Mouse (Mus musculus): ENCODE measurements at regions not wholly inside any gene's neighbourhood (a gene's known extent, or its start where the extent isn't known, plus 50 kb on each side); places are given as distances from the start of the nearest gene placed in this dataset.
A peak's percentile ranks its signal among the peaks of the same experiment; 100 is the strongest.

- no peak for DNase-seq
Observed at GRCm38 (mm10) chr15:67048621-67049020, 547.9 kb upstream of the Lrrc6 start.

GRCm38 (mm10) chr15:67048148-67048547, 547.4 kb upstream of the Lrrc6 start:
- DNase-seq: no peak

GRCm38 (mm10) chr15:67045920-67046804, 545.5 kb upstream of the Lrrc6 start:
- DNase-seq: peak; percentile 81

- DNase-seq: no peak
Observed at GRCm38 (mm10) chr15:67045329-67045728, 544.6 kb upstream of the Lrrc6 start.

DNA sequence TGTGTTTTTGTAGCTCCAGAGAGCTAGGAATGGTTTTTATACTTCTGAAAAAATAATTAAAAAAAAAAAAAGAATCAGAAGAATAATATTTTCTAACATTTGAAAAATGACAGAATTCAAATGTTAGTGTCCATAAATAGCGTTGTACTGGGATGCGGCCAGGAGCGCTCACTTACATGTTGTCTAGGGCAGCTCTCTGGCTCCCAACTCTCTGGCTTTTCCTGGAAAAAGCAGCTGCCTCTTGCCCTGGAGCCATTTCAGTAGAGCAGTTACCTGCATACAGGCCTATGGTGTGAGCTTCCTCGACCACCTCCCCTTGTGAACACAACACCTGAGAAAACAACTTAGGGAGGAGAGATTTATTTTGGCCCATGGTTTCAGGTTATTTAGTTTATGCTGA, 544.1 kb upstream of the Lrrc6 start:
- no peak for DNase-seq

- peak; percentile 61 for DNase-seq
Observed at GRCm38 (mm10) chr15:67042131-67042530, 541.4 kb upstream of the Lrrc6 start.

GRCm38 (mm10) chr15:67040229-67040628, 539.5 kb upstream of the Lrrc6 start:
- no peak for DNase-seq

- DNase-seq: peak; percentile 89
Observed at GRCm38 (mm10) chr15:67039421-67039907, 538.8 kb upstream of the Lrrc6 start.

DNA sequence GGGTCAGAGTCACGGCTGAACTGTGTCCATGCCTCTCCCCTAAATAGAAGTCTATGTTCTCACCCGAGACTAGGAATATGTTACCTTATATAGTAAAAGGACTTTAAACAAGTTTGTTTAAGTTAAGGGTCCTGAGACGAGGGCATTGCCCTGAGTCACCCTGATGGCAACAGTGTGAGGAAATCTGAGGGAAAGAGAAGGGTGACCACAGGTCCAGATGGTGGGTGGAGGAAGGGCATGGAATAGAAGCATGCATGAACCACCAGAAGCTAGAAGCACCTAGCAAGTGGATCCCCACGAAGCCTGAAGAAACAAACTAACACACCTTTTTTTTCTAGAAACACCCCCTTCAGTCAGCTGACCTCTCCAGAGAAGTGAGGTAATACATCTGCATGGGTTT, 536.9 kb upstream of the Lrrc6 start:
- no peak for DNase-seq

GRCm38 (mm10) chr15:67036341-67036740, 535.6 kb upstream of the Lrrc6 start:
- no peak for DNase-seq

DNA sequence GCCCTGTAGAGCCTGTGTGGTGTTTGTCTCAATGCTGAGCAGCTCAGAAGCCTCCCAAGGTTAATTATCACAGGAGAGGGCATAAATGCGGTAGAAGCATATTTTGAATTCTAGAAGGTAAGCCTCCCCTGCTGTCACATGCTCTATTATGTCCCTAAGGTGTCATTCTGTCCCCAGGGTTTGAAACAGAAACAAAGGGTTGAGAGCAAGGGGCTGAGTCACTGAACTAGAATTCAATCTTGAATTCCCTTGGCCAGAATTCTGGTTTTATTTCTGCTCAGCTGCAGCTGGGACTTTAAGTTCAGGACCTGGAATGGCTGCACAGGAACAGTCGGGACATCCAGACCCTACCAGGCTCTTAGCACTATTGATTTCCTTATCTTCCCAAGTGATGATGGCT, 533.2 kb upstream of the Lrrc6 start:
- no peak for DNase-seq

DNA sequence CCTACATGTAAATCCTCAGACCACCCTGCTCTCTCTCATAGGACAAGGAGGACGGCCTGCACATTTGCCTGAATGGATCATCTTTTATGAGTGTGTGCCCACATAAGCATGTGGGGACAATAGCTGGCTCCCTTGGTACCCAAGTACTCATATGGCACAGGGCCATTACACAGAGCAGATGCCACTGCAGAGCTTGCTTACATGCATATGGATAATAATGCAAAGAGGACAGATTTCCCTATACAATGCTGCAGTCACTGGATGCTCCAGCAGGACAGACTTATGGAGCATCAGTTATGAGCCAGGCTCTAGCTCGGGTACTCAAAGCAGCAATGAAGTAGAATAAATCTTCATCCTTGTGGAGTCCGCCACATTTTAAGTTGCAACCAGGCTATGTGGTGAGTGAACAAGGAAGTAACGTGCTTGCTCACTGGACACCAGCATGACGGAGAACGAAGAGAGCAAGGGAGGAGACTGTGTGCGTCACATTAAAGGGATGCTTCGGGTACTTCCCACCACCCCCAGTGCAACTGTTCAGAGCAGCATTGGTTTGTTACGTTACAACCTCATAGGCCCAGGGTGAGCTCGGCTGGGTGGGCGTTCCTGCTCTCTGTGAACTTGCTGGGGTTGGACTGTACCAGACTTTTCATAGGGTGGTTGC, 531.3 kb upstream of the Lrrc6 start:
- no peak for DNase-seq

DNA sequence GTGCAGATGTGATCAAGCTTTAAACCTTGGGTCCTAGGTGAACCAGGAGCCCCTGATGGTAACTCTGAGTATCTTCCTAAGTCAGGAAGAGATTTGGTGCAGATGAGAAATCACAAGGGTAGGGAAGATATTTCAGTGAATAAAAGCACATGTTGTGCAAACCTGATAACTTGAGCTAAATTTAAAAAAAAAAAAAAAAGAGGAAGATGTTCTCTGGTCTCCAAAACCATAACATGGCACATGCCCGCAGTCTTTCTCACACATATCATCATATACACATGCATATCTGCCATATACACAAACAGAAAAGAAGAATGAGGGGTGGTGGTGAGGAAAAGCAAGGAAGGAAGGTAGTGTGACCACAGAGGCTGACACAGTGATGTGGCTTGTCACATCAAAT, 530.3 kb upstream of the Lrrc6 start:
- no peak for DNase-seq

GRCm38 (mm10) chr15:67028161-67028560, 527.5 kb upstream of the Lrrc6 start:
- DNase-seq: no peak

DNA sequence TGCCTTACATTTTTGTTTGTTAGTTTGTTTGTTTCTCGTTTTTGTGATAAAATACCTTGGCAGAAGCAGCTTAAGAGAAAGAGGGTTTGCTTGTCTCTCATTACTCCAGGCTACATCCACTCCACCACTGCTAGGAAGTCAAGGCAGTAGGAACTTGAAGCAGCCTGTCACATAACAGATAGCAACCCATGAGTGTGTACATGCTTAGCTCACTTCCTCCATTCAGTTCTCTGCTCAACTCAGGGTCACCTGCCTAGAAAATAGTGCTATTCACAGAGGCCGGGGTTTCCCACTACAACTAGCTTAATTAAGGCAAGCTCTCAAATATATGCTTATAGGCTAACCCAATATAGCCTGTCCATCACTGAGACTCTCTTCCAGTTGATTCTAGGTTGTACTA, 527.0 kb upstream of the Lrrc6 start:
- no peak for DNase-seq

- DNase-seq: no peak
Observed at GRCm38 (mm10) chr15:67025746-67026145, 525.0 kb upstream of the Lrrc6 start.

DNA sequence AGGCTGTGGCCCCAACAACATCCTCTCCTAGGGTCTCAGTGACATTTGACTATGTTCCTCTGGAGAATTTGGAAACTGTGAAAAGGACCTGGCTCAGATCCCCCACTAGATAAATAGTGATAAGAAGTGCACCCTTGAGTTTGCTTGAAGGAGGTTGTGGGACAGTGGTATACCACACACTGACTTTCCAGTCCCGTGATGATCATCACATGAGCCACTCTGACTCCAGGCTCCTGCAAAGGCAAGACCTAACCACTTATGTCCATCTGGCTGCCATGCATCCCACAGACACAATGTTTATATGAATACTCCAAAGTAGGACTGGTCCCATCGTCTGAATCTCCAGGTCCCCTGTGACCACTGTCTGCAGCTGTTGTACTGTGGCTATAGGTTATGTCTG, 523.7 kb upstream of the Lrrc6 start:
- no peak for DNase-seq

DNA sequence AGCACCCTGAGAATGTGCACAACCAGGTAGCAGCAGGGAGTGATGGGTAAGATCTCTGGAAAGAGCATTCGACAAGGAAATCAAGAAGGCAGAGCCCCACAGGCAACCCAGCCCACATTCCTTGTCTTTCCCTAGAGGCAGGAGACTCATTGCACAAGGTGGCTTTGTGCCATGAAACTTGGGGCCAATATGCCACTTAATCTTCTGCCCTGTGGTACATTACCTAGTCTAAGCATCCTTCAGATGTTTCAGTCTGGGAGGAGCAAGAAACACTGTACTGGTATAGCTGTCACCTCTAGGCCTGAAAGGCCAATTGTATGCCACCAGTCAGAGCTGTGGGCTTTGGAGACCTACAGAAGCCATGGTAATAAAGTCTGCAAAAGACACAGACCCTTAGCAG, 522.4 kb upstream of the Lrrc6 start:
- no peak for DNase-seq

DNA sequence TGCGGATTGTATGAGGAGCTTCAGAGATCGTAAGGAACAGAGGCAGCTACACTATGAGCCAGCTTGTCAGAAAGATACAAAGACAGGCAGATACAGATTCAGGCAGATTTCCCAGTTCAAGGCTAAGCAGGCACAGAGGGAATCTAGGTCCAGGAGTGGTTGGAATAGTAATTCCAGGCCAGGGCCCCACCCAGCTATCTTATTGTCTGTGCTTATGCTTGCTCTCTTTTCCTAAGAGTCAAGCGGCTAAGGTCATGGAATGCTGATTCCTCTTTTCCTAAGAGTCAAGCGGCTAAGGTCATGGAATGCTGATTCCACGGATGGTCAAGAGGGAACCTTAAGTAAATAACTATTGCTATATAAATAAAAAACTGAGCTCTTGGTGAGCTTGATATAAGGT, 520.7 kb upstream of the Lrrc6 start:
- no peak for DNase-seq

DNA sequence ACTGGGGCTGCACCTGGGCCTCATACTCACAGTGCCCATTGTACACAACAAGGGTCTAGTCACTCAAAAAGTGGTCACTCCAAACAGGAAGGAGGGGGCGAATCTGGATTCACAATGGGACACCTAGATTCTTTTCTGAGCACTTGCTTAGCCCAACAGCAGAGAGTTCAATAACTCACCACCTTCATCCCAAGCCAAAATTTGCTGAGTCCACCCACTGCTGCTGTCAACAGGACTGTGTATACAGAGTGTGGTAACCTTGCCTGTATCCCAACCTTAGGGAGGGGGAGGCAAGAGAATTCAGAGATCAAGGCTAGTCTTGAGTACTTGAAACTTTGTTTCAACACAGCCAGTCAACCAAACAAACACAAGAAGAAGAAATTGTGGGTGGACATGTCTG, 519.2 kb upstream of the Lrrc6 start:
- DNase-seq: no peak

DNA sequence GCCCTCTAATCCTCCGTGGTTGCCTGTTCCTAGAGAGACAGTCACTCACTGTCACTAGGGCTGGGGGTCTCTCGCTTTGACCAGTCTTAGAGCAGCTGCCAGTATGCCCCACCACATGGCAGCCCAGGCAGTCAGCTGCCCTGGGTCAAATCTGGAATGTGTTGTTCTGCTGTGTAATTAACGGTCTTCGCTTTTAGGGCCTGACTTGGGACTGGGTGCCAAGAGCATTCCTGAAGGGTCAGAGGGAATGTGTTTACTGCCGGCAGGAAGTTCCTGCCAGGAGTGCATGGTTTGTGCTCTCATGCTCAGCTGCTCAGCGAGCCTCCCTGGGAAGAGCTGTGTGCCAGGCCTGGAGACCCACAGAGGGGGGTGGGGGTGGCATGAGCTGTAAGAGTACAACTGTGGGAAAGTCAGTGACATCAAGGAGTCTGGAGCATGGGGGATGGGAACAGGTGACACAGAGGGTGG, 518.5 kb upstream of the Lrrc6 start:
- DNase-seq: peak; percentile 93
